Comparison of ENCODE assay signal across 8 mouse cellular contexts in genomic region chr11:59209003-59209441, GRCm38 (mm10). TPM values are rescaled to one million over a fixed set of nuclear protein-coding genes. Genes with fewer than 3 reads are reported as not detected.
A peak's percentile ranks its signal among the peaks of the same experiment; 100 is the strongest.
DNase-seq lines count a peak whose midpoint lies in the region; ATAC-seq and TF ChIP-seq lines count a peak whose summit lies in the region.

No protein-coding gene starts in this region.

- 14% methylated on average over 18 of the region's 18 CpGs for WGBS in limb, embryonic 13.5 days
- WGBS in midbrain, embryonic 13.5 days, result 9% methylated on average over 18 of the region's 18 CpGs

- TF ChIP-seq CTCF in gastrocnemius, adult 2 months (IDR thresholded peaks at IDR 0.05), result peak; percentile 65

- ATAC-seq in limb, embryonic 13.5 days (ENCODE audit: low FRiP score, low read depth), result peak; percentile 48
- peak; percentile 55 for ATAC-seq in midbrain, embryonic 13.5 days

- intact Hi-C loops in heart, postnatal 25 days (cut with DNase I), result no loop called here
- intact Hi-C loops in gastrocnemius, adult 2 months (cut with DNase I), result no loop called here

- peak overlapping the region; percentile 96 for H3K27ac ChIP-seq in gastrocnemius, adult 2 months
- peak overlapping the region; percentile 87; the same call in 1 of the 2 replicates for H3K27ac ChIP-seq in limb, embryonic 13.5 days
- H3K27ac ChIP-seq in midbrain, embryonic 13.5 days, result peak overlapping the region; percentile 89; the same call in 1 of the 2 replicates

- H3K4me2 ChIP-seq in limb, embryonic 13.5 days (replicated peaks), result peak overlapping the region; percentile 85
- H3K4me2 ChIP-seq in midbrain, embryonic 13.5 days (replicated peaks), result peak overlapping the region; percentile 89

- H3K4me1 ChIP-seq in limb, embryonic 13.5 days, result peaks cover 15% of the 10 kb centered on the region
- H3K4me1 ChIP-seq in midbrain, embryonic 13.5 days (replicated peaks), result peaks cover 24% of the 10 kb centered on the region

- H3K9me3 ChIP-seq in limb, embryonic 13.5 days, result no peaks in the 10 kb centered on the region
- H3K9me3 ChIP-seq in midbrain, embryonic 13.5 days, result no peaks in the 10 kb centered on the region

- peak overlapping the region; percentile 92 for H3K9ac ChIP-seq in limb, embryonic 13.5 days
- H3K9ac ChIP-seq in midbrain, embryonic 13.5 days (replicated peaks), result peak overlapping the region; percentile 91

- H3K36me3 ChIP-seq in limb, embryonic 13.5 days, result peaks cover 75% of the 10 kb centered on the region
- peaks cover 67% of the 10 kb centered on the region for H3K36me3 ChIP-seq in midbrain, embryonic 13.5 days

- peak overlapping the region; percentile 86 for H3K4me3 ChIP-seq in gastrocnemius, adult 2 months
- peak overlapping the region; percentile 91 for H3K4me3 ChIP-seq in limb, embryonic 13.5 days
- peak overlapping the region; percentile 93 for H3K4me3 ChIP-seq in midbrain, embryonic 13.5 days (replicated peaks)

- DNase-seq in heart, adult 11 months, result peak; percentile 97
- no peak for DNase-seq in heart, postnatal 25 days (ENCODE audit: low spot score)
- peak; percentile 76 to 77 for DNase-seq in cerebellum, postnatal 10 days
- peak; percentile 67 for DNase-seq in gastrocnemius, adult 2 months
- peak; percentile 81 for DNase-seq in induced T-regulatory cell, adult 2 months (ENCODE audit: low read depth)
- peak; percentile 78 to 88 for DNase-seq in spleen, postnatal 4 days (ENCODE audit: low spot score in 2 of 2)

- H3K27me3 ChIP-seq in limb, embryonic 13.5 days, result no peaks in the 10 kb centered on the region
- H3K27me3 ChIP-seq in midbrain, embryonic 13.5 days, result no peaks in the 10 kb centered on the region

RNA-seq across cellular contexts. Expression of gene 2310033P09Rik, which starts 0.9 kb away (rescaled TPM):
- 1 to 10 TPM; 8.3 to 8.7 TPM for total RNA-seq in heart, postnatal 25 days (2021)
- total RNA-seq in gastrocnemius, adult 2 months (2021), result 1 to 10 TPM; 2.6 to 3.0 TPM
- 34.1 and 37.4 TPM in 2 replicates for polyA plus RNA-seq in limb, embryonic 13.5 days (2015; fragmentation: Nextera tagmentation; extraction: Ambion mirVana)
- polyA plus RNA-seq in midbrain, embryonic 13.5 days (2015; fragmentation: Nextera tagmentation; extraction: Ambion mirVana), result 32.5 and 32.6 TPM in 2 replicates

RNA-seq across cellular contexts. Expression of gene Mrpl55, which starts 6.7 kb away (rescaled TPM):
- 100 to 1,000 TPM; 118 to 122 TPM for total RNA-seq in heart, postnatal 25 days (2021)
- total RNA-seq in gastrocnemius, adult 2 months (2021), result 10 to 100 TPM; 49.7 to 71.0 TPM
- polyA plus RNA-seq in limb, embryonic 13.5 days (2015; fragmentation: Nextera tagmentation; extraction: Ambion mirVana), result 90.5 and 91.5 TPM in 2 replicates
- 95.9 and 96.5 TPM in 2 replicates for polyA plus RNA-seq in midbrain, embryonic 13.5 days (2015; fragmentation: Nextera tagmentation; extraction: Ambion mirVana)

RNA-seq across cellular contexts. Expression of gene Guk1, which starts 17.0 kb away (rescaled TPM):
- total RNA-seq in heart, postnatal 25 days (2021), result 10 to 100 TPM; 85.4 to 92.6 TPM
- 10 to 100 TPM; 25.4 to 28.7 TPM for total RNA-seq in gastrocnemius, adult 2 months (2021)
- 136 and 138 TPM in 2 replicates for polyA plus RNA-seq in limb, embryonic 13.5 days (2015; fragmentation: Nextera tagmentation; extraction: Ambion mirVana)
- polyA plus RNA-seq in midbrain, embryonic 13.5 days (2015; fragmentation: Nextera tagmentation; extraction: Ambion mirVana), result 155 and 159 TPM in 2 replicates

RNA-seq across cellular contexts. Expression of gene Arf1, which starts 19.0 kb away (rescaled TPM):
- 100 to 1,000 TPM; 252 to 265 TPM for total RNA-seq in heart, postnatal 25 days (2021)
- total RNA-seq in gastrocnemius, adult 2 months (2021), result 100 to 1,000 TPM; 226 to 229 TPM
- polyA plus RNA-seq in limb, embryonic 13.5 days (2015; fragmentation: Nextera tagmentation; extraction: Ambion mirVana), result 702 and 716 TPM in 2 replicates
- 602 and 607 TPM in 2 replicates for polyA plus RNA-seq in midbrain, embryonic 13.5 days (2015; fragmentation: Nextera tagmentation; extraction: Ambion mirVana)

RNA-seq across cellular contexts. Expression of gene Gjc2, which starts 26.0 kb away (rescaled TPM):
- 1 to 10 TPM in 1 of 2 experiments, under 1 TPM in 1; 0.98 to 1.5 TPM for total RNA-seq in heart, postnatal 25 days (2021)
- total RNA-seq in gastrocnemius, adult 2 months (2021), result under 1 TPM; 0.10 to 0.20 TPM
- polyA plus RNA-seq in limb, embryonic 13.5 days (2015; fragmentation: Nextera tagmentation; extraction: Ambion mirVana), result 0.25 and 0.47 TPM in 2 replicates
- 0.35 TPM in 1 of 2 replicates, not detected in the other for polyA plus RNA-seq in midbrain, embryonic 13.5 days (2015; fragmentation: Nextera tagmentation; extraction: Ambion mirVana)
